Mouse (Mus musculus) urinary bladder, postnatal 4 days (tissue): ENCODE measurements at regions not wholly inside any gene's neighbourhood (a gene's known extent, or its start where the extent isn't known, plus 50 kb on each side); places are given as distances from the start of the nearest gene placed in this dataset.

Experiments used
- DNase-seq, 2 experiments: peaks; one replicate each; pipeline ENCODE4 v3.0.0; 2021 to 2022; ENCODE audit warnings: low spot score in 2 of 2

GRCm38 (mm10) chr16:5538836-5539510, 283.2 kb upstream of the Eef2kmt start:
- no peak for DNase-seq

DNA sequence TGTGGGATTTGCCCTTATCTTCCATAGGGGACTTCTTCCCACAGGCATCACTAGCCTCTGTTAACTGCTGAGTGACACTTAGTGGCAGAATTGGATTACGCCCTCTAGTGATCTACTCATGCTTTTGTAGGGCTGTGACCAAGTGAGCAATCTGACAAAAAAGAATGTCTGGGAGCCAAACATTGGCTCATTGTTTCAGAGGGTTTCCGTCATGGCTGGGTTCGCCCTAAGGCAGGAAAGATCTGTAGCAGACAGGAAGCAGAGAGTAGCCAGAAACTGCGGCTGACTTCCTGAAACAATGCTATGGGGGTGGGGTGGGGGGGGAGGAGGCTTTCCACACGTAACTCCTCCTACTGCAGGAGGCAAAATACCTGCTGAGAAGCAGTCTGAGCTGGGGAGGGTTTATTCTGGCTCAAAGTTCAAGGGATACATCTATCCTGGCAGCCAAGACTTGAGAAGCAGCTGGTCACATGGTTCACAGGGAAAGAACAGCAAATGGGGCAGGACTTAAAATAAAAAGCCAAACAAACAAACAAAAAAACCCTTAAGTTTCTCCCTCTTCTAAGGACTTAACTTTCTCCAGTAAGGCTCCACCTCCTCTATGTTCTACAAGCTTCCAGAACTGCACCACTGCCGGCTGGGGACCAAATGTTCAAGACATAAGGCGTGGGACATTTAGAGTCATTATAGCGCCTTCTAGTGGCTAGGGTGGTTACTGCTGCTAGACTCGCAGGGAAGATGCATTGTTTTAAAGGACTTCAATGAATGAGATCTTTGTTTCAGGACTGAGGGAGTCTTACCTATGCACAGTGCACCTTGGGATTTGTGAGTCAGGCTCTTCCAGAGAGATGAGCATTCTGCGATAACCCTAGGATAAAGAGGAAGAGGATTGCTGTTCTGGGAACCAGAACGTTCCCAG, 281.8 kb upstream of the Eef2kmt start:
- DNase-seq = no peak

DNA sequence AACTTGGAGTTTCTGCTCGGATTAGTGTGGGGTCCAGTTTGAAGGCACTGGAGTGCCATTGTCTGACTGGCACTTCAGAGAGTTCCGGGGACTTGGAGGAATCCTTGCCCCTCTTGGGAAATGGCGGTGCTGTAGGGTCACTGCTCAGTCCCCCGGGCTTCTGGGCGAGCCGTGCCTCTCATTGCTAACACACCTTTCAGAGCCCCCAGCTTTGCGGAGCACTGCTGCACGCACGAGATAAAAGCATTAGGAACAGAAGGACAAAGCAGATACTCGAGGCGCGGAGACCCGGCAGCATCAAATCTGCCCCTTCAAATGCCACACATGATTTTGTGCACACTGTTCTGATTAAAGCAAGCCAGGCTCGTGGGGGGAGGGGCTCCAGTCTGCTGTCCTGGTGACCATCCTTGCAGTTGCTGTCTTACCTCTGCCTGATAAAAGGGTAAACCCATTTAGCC, 280.8 kb upstream of the Eef2kmt start:
- no peak for DNase-seq

GRCm38 (mm10) chr16:5535414-5535813, 279.6 kb upstream of the Eef2kmt start:
- no peak for DNase-seq

- DNase-seq = no peak
Observed at GRCm38 (mm10) chr16:5534862-5535261, 279.1 kb upstream of the Eef2kmt start.

DNA sequence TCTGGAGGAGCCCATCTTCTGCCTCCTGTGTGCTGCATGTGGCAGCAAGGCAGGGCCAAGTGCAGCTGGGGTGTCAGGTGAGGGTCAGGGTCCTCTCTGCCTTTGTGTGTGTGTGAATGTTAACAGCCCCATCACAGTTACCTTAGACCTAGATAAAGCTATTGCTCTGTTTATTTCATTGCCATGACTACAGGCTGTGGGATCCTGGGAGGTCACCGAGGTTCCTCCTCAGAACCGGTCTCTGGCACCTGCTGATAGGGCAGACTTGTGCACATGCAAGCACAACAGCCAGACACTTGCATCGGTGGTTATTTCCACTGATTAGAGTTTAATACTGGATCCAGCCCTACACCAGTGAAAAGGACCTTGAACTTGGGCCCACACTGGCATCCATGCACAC, 278.6 kb upstream of the Eef2kmt start:
- DNase-seq = no peak

DNA sequence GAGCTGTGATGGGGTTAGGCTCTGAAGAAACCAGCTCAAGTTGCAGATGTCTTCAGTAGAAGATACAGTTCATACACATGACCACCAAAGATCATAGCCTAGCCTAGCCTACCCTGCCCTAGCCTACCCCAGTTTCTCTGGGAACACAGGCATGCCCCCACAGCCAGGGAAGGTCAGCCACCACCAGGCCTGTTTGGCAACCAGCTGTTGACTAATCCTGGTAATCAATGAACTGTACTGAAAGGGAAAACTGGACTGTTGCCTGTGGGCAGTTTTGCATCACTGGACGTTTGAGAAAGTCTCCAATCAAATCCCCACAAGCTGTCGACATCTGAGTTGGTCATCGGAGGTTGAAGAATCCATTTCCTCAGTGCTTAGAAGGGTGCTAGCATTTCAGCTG, 276.5 kb upstream of the Eef2kmt start:
- DNase-seq = no peak

- DNase-seq = no peak
Observed at GRCm38 (mm10) chr16:5529823-5530222, 274.0 kb upstream of the Eef2kmt start.

- no peak for DNase-seq
Observed at GRCm38 (mm10) chr16:5527936-5528335, 272.2 kb upstream of the Eef2kmt start.

DNA sequence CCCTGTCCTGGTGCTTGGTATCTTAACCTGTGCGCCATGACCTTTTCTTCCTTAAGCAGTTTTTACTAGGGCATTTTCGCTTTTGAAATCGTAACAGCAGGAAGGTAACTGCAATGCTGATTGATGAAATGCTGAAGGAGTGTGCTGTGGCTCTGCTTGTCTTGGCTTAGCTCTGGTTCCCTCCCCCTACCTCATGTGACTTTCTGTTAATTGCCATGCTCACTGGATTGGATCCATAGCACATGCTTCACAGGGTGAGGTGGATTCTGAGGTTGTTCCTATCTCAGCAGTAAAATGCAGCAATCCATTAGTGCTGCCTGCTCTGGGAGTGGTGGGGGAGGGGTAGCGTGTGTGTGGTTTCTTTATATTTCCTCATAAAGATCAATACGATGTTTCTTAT, 268.6 kb upstream of the Eef2kmt start:
- no peak for DNase-seq

GRCm38 (mm10) chr16:5523402-5524021, 267.7 kb upstream of the Eef2kmt start:
- DNase-seq = no peak

- no peak for DNase-seq
Observed at GRCm38 (mm10) chr16:5517746-5518145, 262.0 kb upstream of the Eef2kmt start.

DNA sequence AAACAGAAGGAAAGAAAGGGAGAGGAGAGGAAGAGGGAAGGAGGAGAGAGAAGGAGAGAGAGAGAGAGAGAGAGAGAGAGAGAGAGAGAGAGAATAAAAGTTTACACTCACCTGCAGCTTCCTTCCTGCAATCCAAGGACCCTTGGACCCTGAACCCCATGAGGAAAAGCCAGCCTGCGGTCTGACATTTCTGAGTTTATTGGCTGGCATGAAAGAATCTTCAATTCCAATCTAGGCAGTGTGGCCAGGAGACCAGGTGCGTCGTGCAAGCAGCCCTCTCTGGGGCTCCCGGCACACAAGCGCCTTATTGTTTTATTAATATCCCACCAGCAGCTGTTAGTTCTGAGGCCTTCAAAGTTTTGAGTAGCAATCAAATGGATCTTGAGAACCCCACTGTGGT, 260.1 kb upstream of the Eef2kmt start:
- no peak for DNase-seq

GRCm38 (mm10) chr16:5507261-5507660, 251.5 kb upstream of the Eef2kmt start:
- no peak for DNase-seq

- DNase-seq = no peak
Observed at GRCm38 (mm10) chr16:5501961-5502360, 246.2 kb upstream of the Eef2kmt start.

GRCm38 (mm10) chr16:5496051-5496685, 240.4 kb upstream of the Eef2kmt start:
- DNase-seq = no peak

- DNase-seq = no peak
Observed at GRCm38 (mm10) chr16:5493352-5493751, 237.6 kb upstream of the Eef2kmt start.

- DNase-seq = no peak
Observed at GRCm38 (mm10) chr16:5487259-5487658, 231.5 kb upstream of the Eef2kmt start.

DNA sequence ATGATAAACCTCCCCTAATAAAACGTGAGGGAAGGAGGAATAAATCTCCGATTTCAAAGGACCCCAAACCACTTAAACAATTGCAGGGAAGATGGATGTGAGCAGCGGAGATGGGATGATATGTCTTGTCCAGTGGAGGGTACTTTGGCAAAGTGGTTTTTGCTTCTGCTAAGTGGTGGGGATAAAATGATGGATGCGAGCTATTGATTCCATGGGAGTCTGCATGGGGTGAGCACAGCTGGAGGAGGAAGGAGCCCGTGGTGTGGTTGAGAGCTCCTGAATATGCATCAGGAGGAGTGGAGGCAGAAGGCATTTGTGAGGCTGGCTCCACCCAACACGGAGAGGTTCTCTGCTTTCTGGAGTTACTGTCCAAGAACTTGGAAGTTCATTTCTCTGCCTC, 227.6 kb upstream of the Eef2kmt start:
- DNase-seq = no peak

GRCm38 (mm10) chr16:5480148-5480547, 224.4 kb upstream of the Eef2kmt start:
- DNase-seq = no peak

DNA sequence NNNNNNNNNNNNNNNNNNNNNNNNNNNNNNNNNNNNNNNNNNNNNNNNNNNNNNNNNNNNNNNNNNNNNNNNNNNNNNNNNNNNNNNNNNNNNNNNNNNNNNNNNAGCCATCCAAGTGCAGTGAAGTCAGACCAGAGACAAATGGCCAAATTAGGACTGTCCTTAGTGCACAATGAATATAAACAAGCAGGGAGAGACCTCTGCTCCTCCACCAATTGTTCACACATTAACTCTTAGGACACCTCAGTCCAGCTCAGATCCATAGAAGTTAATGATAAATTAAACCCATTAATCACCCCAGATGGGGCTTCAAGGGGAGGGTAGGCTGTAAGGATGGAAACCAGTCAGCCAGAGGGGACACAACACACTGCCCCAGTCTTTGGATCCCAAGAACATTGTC, 223.2 kb upstream of the Eef2kmt start:
- no peak for DNase-seq

DNA sequence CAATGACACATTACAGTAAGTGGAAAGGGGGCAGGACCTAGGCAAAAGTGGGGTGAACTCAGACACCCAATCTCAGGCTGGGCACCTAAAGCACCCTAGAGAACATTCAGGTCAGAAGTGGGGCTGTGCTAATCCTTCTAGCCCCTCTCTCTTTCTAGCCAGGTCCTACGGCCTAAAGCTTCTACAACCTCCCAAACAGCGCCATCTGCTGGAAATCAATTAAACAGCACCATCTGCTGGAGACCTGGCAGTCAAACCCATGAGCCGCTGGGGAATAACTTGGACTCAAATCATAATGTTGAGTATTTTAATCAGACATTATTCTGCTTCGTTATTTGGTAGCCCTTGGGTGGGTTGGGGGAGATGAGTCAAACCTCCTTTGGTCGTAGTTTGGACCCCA, 215.5 kb upstream of the Eef2kmt start:
- no peak for DNase-seq
